Mouse (Mus musculus) mature B cell (primary cell): Measurements from ENCODE around the gene Trim56.
"Not testable (repeated sequence)": the region's sequence is repeated elsewhere in the genome, so short reads cannot be mapped to it uniquely, and the experiment has no call there.

Experiments used
- in situ Hi-C: fragments of 300-500 bp; cut with MboI; formaldehyde crosslinking; loops from 2 replicates; pipeline ENCODE4 v1.14.3; 2019

Gene Trim56

GRCm38 (mm10) chr5:137115866-137116847 lies at the start of gene Trim56:
TSS of gene Trim56 (minus strand) at chr5:137116209.
- in situ Hi-C loops: no loop called here

GRCm38 (mm10) chr5:137161853-137162252 lies 45.8 kb upstream of the Trim56 start:
- in situ Hi-C loops: no loop called here

GRCm38 (mm10) chr5:137159461-137159860 lies 43.5 kb upstream of the Trim56 start:
- in situ Hi-C loops: no loop called here

- in situ Hi-C loops: no loop called here
Observed at GRCm38 (mm10) chr5:137153289-137153688, 37.3 kb upstream of the Trim56 start.

- in situ Hi-C loops: no loop called here
Observed at GRCm38 (mm10) chr5:137152623-137153022, 36.6 kb upstream of the Trim56 start.

GRCm38 (mm10) chr5:137149272-137149882 lies 33.4 kb upstream of the Trim56 start, which contains the start of gene Muc3:
TSS of gene Muc3 (minus strand) at chr5:137149322.
- in situ Hi-C loops: not testable (repeated sequence)

GRCm38 (mm10) chr5:137140836-137141235 lies 24.8 kb upstream of the Trim56 start:
- in situ Hi-C loops: no loop called here

- in situ Hi-C loops: no loop called here
Observed at GRCm38 (mm10) chr5:137138977-137139376, 23.0 kb upstream of the Trim56 start.

- in situ Hi-C loops: no loop called here
Observed at GRCm38 (mm10) chr5:137134959-137135358, 18.9 kb upstream of the Trim56 start.

- in situ Hi-C loops: no loop called here
Observed at GRCm38 (mm10) chr5:137131490-137131889, 15.5 kb upstream of the Trim56 start.

GRCm38 (mm10) chr5:137129281-137129680 lies 13.3 kb upstream of the Trim56 start:
- in situ Hi-C loops: no loop called here

- in situ Hi-C loops: no loop called here
Observed at GRCm38 (mm10) chr5:137123516-137123915, 7.5 kb upstream of the Trim56 start.

GRCm38 (mm10) chr5:137122686-137123193 lies 6.7 kb upstream of the Trim56 start:
- in situ Hi-C loops: no loop called here

GRCm38 (mm10) chr5:137121280-137121679 lies 5.3 kb upstream of the Trim56 start:
- in situ Hi-C loops: no loop called here

GRCm38 (mm10) chr5:137118878-137119277 lies 2.9 kb upstream of the Trim56 start:
- in situ Hi-C loops: no loop called here

- in situ Hi-C loops: not testable (repeated sequence)
Observed at GRCm38 (mm10) chr5:137117994-137118393, 2.0 kb upstream of the Trim56 start.

GRCm38 (mm10) chr5:137116987-137117386 lies 978 bp upstream of the Trim56 start:
- in situ Hi-C loops: no loop called here

GRCm38 (mm10) chr5:137114891-137115561 lies 983 bp downstream of the Trim56 start:
- in situ Hi-C loops: no loop called here

- in situ Hi-C loops: no loop called here
Observed at GRCm38 (mm10) chr5:137111542-137112408, 4.2 kb downstream of the Trim56 start.

GRCm38 (mm10) chr5:137110863-137111262 lies 5.1 kb downstream of the Trim56 start:
- in situ Hi-C loops: no loop called here

- in situ Hi-C loops: no loop called here
Observed at GRCm38 (mm10) chr5:137109941-137110593, 5.9 kb downstream of the Trim56 start.
